Mouse (Mus musculus) spleen, adult 2 months (tissue): ENCODE measurements at regions not wholly inside any gene's neighbourhood (a gene's known extent, or its start where the extent isn't known, plus 50 kb on each side); places are given as distances from the start of the nearest gene placed in this dataset.
"Not testable (repeated sequence)": the region's sequence is repeated elsewhere in the genome, so short reads cannot be mapped to it uniquely, and the experiment has no call there.

Experiments used
- CTCF ChIP-seq: fragments of 200-500 bp; IDR thresholded peaks from 2 replicates; pipeline ENCODE4 v1.5.1; 2011; ENCODE audit warnings: mild to moderate bottlenecking, inconsistent platforms; ENCODE audit not compliant: insufficient read depth, insufficient read length, insufficient replicate concordance; ENCODE audit errors: extremely low read depth
- POLR2A ChIP-seq: fragments of 200-500 bp; IDR thresholded peaks from 2 replicates; pipeline ENCODE4 v1.6.1; 2011; ENCODE audit warnings: low read depth, low read length, inconsistent platforms

GRCm38 (mm10) chr7:64015136-64015535, 76.4 kb upstream of the Klf13 start:
- TF ChIP-seq CTCF, POLR2A: not testable (repeated sequence)
